Mouse (Mus musculus) lung, postnatal 0 days (tissue): ENCODE measurements around the gene Bag1.

Experiments
- CTCF ChIP-seq: IDR thresholded peaks from 2 replicates; pipeline ENCODE4 v1.5.1; 2016; ENCODE audit warnings: antibody characterized with exemption, mild to moderate bottlenecking
- EP300 ChIP-seq: IDR thresholded peaks from 2 replicates; pipeline ENCODE4 v1.6.1; 2016; ENCODE audit warnings: antibody characterized with exemption, mild to moderate bottlenecking, control low read depth

- TF ChIP-seq CTCF = no peak
- no peak for TF ChIP-seq EP300
These were observed 33.7 kb downstream of the Bag1 start for GRCm38 (mm10) chr4:40914287-40914867.
